Mouse (Mus musculus) intestine, embryonic 14.5 days (tissue): Measurements from ENCODE around the gene Tcf15. TPM values are rescaled to one million over a fixed set of nuclear protein-coding genes. Genes with fewer than 3 reads are reported as not detected.

Experiments used
- ATAC-seq: fragments of 200-750 bp; cut with Nextera tagmentation; replicated peaks from 2 replicates; pipeline ENCODE4 v1.8.0; 2017; ENCODE audit warnings: low read depth, moderate number of reproducible peaks, moderate TSS enrichment, moderate library complexity; ENCODE audit not compliant: low FRiP score, low TSS enrichment
- DNase-seq: peaks from one replicate; pipeline ENCODE4 v3.0.0-alpha.2; 2018; ENCODE audit warnings: low spot score
- H3K27ac ChIP-seq: fragments of 300-500 bp; sonication (generic); 2 replicates; pipeline ENCODE4 v1.5.1; 2014; ENCODE audit warnings: low read depth, mild to moderate bottlenecking, control low read depth
- H3K27me3 ChIP-seq: fragments of 300-500 bp; sonication (generic); replicated peaks from 2 replicates; pipeline ENCODE4 v1.6.1; 2014; ENCODE audit warnings: low read length, control low read depth; ENCODE audit not compliant: control insufficient read depth, insufficient read depth
- H3K36me3 ChIP-seq: fragments of 300-500 bp; sonication (generic); 2 replicates; pipeline ENCODE4 v1.6.1; 2014; ENCODE audit warnings: low read length, control low read depth; ENCODE audit not compliant: control insufficient read depth, insufficient read depth
- H3K4me1 ChIP-seq: fragments of 300-500 bp; sonication (generic); replicated peaks from 2 replicates; pipeline ENCODE4 v1.6.1; 2014; ENCODE audit warnings: low read length, control low read depth, mixed read lengths; ENCODE audit not compliant: control insufficient read depth, insufficient read depth
- H3K4me2 ChIP-seq: fragments of 300-500 bp; sonication (generic); 2 replicates; pipeline ENCODE4 v1.6.1; 2014; ENCODE audit warnings: low read length
- H3K4me3 ChIP-seq: fragments of 300-500 bp; sonication (generic); 2 replicates; pipeline ENCODE4 v1.5.1; 2014; ENCODE audit warnings: low read depth, low read length, control low read depth, mixed read lengths
- H3K9ac ChIP-seq: fragments of 300-500 bp; sonication (generic); 2 replicates; pipeline ENCODE4 v1.6.1; 2014; ENCODE audit warnings: mild to moderate bottlenecking, low read length
- H3K9me3 ChIP-seq: fragments of 300-500 bp; sonication (generic); 2 replicates; pipeline ENCODE4 v1.6.1; 2016; ENCODE audit warnings: low read length, control low read depth; ENCODE audit not compliant: control insufficient read depth
- WGBS: fragments of 180-500 bp; shearing (Covaris S2); extraction: QIAGEN DNeasy Blood & Tissue Kit; methylation state at CpG from one replicate; pipeline ENCODE4 v1.1.7; 2014; 5-methylcytosine and 5-hydroxymethylcytosine counted together
- polyA plus RNA-seq: library from polyadenylated mRNA; unstranded; fragments of >200 nt; fragmentation: Nextera tagmentation; extraction: Ambion mirVana; gene quantifications from 2 replicates; pipeline ENCODE4 v1.2.1, GENCODE M21; 2014

The Tcf15 gene
- polyA plus RNA-seq, 1 experiment from 2014 or later = 15.9 TPM

DNA sequence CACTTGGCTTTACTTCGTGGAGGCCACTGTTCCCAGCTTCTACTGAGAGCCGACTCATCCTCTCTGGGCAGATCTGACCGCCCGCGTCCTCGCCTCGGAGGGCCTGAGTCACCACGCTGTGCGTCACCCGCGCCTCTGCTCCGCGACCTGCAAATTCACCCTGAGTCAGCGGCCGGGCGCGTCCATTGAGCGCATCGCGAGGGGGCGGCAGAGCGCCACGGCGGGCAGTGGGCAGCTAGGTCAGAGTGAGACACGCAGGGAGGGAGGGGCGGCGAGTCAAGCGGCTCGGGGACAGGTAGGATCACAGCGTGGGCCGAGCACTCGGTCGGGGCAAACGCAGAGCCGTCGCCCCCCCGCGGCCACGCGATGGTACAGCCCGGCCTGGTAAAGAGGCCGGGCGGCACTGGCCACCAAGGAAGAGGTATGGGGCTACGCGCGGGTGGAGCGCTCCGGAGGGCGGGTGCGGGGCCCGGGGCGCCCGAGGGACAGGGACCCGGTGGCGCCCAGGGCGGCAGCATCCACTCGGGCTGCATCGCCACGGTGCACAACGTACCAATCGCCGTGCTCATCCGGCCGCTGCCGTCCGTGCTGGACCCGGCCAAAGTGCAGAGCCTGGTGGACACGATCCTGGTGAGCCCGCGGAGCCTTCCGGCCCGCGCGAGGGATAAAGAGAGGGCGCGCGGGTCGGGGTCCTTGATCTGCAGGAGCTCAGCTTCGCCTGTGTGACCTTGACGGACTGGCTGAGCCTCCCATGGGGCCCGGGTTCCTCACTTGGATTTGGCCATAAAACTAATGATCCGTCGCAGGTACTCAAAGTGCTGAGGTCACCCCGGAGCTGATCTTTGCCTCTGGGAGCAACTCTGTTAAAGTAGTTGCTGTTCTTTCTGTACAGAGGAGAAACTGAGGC, 37.8 kb upstream of the Tcf15 start, which contains the start of gene Srxn1:
Gene Srxn1, plus strand, starts transcription at position 199 of the 907 bp plus-strand sequence.
- under 1% methylated on average over 81 of the region's 84 CpGs for WGBS
- no peaks in the 10 kb centered on the region for H3K9me3 ChIP-seq
- H3K4me3 ChIP-seq = peak within 1 kb of the TSS; percentile 60
- DNase-seq (peak; percentile 91), ATAC-seq (peak; percentile 92)
- H3K4me2 ChIP-seq = peak within 1 kb of the TSS; percentile 82
- no peaks in the 10 kb centered on the region for H3K27me3 ChIP-seq
- H3K4me1 ChIP-seq = 0 out of 2 replicates have a peak, but pooled peaks cover 2% of the 10 kb centered on the region
- peak within 1 kb of the TSS; percentile 47; the same call in 1 of the 2 replicates for H3K27ac ChIP-seq
- H3K9ac ChIP-seq = peak within 1 kb of the TSS; percentile 71
- H3K36me3 ChIP-seq = no peaks in the 10 kb centered on the region

DNA sequence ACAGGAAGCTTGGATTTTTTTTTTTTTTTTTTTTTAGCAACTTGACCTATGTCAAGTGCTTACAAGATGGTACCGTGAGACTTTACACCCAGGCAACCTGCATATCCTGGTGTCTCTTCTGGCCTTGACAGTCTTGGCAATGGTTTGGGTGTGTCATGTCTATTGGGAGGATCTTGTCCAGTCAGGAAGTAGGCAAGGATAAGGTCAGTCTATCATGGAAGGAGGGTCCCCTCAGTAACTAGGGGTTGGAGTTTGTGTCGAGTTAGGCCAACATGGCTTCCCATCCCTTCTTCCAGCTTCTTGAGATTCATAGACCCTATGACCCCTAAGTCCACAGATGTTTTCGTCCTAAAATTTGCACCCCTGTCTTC, 37.2 kb upstream of the Tcf15 start:
- Histone ChIP-seq H3K4me2 (peak overlapping the region; percentile 82), H3K4me3 (peak overlapping the region; percentile 60), H3K4me1 (0 out of 2 replicates have a peak, but pooled peaks cover 2% of the 10 kb centered on the region), H3K9ac (no peak overlapping the region), H3K9me3 (no peaks in the 10 kb centered on the region), H3K27me3 (no peaks in the 10 kb centered on the region), H3K27ac (no peak overlapping the region), H3K36me3 (no peaks in the 10 kb centered on the region)
- no peak for ATAC-seq
- 72% methylated on average over 3 of the region's 3 CpGs for WGBS
- no peak for DNase-seq

DNA sequence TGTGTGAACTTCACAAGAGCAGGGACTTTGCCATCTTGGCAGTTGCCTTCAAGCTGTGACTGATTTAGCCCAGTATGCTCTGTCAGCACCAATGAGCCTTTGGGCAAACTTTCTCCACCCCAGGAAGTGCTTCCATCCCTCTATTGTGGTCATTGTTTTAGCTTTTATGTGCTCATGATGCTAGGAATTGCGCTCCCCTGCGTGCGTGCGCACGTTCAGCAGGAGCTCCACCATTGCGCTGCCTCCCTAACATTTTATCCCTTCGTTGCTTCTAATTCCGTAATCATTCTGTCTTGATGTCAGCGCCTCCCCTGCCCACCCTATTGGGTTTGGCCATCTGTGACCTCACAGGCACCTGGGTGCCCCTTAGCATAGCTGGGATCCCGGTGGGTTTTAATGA, 36.8 kb upstream of the Tcf15 start:
- WGBS = 93% methylated on average over 10 of the region's 10 CpGs
- Histone ChIP-seq H3K4me3 (no peak overlapping the region), H3K9ac (no peak overlapping the region), H3K36me3 (no peaks in the 10 kb centered on the region), H3K27me3 (no peaks in the 10 kb centered on the region), H3K27ac (no peak overlapping the region), H3K9me3 (no peaks in the 10 kb centered on the region), H3K4me2 (no peak overlapping the region), H3K4me1 (0 out of 2 replicates have a peak, but pooled peaks cover 2% of the 10 kb centered on the region)
- no peak for DNase-seq
- ATAC-seq = no peak

DNA sequence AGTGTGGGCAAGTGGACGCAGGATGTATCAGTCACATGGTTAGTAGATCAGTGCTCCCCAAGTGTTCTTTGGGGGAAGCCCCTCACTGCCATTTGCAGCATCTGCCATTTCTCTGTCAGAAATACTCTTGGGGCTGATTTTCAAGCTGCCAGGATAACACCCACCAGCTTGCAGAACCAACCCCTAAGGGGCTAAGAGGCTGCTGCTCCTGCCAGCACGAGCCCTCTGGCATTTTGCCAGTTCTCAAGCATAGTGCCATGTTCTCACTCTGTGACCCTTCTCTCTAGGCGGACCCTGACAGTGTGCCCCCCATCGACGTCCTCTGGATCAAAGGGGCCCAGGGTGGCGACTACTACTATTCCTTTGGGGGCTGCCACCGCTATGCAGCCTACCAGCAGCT, 34.7 kb upstream of the Tcf15 start:
- H3K27ac ChIP-seq = no peak overlapping the region
- DNase-seq (no peak), ATAC-seq (no peak)
- no peaks in the 10 kb centered on the region for H3K36me3 ChIP-seq
- H3K9ac ChIP-seq = no peak overlapping the region
- H3K4me3 ChIP-seq = no peak overlapping the region
- no peaks in the 10 kb centered on the region for H3K9me3 ChIP-seq
- no peaks in the 10 kb centered on the region for H3K27me3 ChIP-seq
- H3K4me2 ChIP-seq = no peak overlapping the region
- 71% methylated on average over 7 of the region's 7 CpGs for WGBS
- H3K4me1 ChIP-seq = 0 out of 2 replicates have a peak, but pooled peaks cover 2% of the 10 kb centered on the region

DNA sequence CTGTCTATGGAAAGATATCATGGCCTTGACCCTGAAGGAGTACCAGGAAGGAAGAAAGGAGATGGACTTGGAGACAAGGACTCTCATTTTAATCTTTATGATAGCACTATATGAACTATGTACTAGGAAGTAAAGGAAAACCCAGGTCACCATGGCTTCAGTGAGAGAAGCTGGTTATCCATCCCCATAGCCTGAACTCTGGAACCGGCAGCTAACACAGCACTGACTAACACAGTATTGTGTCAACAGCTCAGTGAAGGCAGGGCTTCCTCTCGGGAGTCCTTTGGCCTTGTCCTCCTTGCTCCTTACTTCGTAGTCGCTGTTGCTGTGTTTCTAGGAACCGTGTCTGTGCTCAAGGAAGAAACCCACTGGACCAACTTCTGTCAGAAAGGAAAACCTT, 34.0 kb upstream of the Tcf15 start:
- Histone ChIP-seq H3K9ac (no peak overlapping the region), H3K4me2 (no peak overlapping the region), H3K27me3 (0 out of 2 replicates have a peak, but pooled peaks cover 3% of the 10 kb centered on the region), H3K4me1 (0 out of 2 replicates have a peak, but pooled peaks cover 3% of the 10 kb centered on the region), H3K27ac (no peak overlapping the region), H3K36me3 (no peaks in the 10 kb centered on the region), H3K4me3 (no peak overlapping the region), H3K9me3 (no peaks in the 10 kb centered on the region)
- no peak for ATAC-seq
- WGBS = 81% methylated on average over 5 of the region's 5 CpGs
- no peak for DNase-seq

DNA sequence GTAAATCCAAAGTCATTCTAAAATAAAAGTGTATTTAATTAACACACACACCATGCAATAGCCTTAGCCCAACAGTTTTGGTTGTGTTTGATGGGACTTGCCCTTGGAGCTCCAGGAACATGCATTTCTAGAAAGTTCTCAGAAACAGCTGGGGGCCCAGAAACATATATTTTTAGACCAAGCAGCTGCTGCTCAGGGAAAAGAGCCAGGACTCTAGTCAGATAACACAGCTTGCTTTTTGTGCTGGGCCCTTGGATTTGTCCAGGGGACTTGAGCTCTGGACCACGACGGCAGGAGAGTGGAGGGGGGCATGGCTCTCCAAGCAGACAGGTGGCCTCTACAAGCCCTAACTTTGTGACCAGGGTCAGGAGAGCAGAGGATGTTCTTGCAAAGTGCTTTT, 32.0 kb upstream of the Tcf15 start:
- WGBS = 65% methylated on average over 2 of the region's 2 CpGs
- H3K4me2 ChIP-seq = no peak overlapping the region
- ATAC-seq (no peak), DNase-seq (no peak)
- H3K4me1 ChIP-seq = peaks cover 7% of the 10 kb centered on the region; the same call in 1 of the 2 replicates
- H3K36me3 ChIP-seq = no peaks in the 10 kb centered on the region
- peaks cover 4% of the 10 kb centered on the region; the same call in 1 of the 2 replicates for H3K27me3 ChIP-seq
- no peak overlapping the region for H3K9ac ChIP-seq
- H3K27ac ChIP-seq = no peak overlapping the region
- H3K9me3 ChIP-seq = no peaks in the 10 kb centered on the region
- no peak overlapping the region for H3K4me3 ChIP-seq

DNA sequence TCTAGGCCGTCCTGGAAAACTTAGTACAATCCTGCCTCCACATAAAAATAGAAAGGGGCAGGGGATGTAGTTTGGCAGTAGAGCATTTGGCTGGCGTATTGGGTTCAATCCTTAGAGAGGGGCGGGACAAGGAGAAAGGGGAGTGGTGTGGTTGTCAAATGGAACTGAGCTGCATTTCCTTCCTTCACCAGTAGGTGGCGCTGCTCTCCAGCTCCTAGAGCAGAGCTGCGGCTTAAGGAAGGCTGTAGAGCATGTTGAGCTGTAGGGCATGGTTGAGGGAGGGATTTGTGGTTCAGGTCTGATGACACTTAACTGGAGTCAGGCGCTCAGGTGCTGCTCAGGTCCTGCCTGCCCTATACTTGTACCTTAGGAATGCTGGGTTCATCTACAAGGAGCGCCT, 31.4 kb upstream of the Tcf15 start:
- Histone ChIP-seq H3K9me3 (no peaks in the 10 kb centered on the region), H3K4me1 (peaks cover 7% of the 10 kb centered on the region; the same call in 1 of the 2 replicates), H3K36me3 (no peaks in the 10 kb centered on the region), H3K27ac (no peak overlapping the region), H3K27me3 (peaks cover 4% of the 10 kb centered on the region; the same call in 1 of the 2 replicates), H3K4me3 (no peak overlapping the region), H3K4me2 (no peak overlapping the region), H3K9ac (no peak overlapping the region)
- 8% methylated on average over 7 of the region's 7 CpGs for WGBS
- ATAC-seq (peak; percentile 73), DNase-seq (peak; percentile 97)

DNA sequence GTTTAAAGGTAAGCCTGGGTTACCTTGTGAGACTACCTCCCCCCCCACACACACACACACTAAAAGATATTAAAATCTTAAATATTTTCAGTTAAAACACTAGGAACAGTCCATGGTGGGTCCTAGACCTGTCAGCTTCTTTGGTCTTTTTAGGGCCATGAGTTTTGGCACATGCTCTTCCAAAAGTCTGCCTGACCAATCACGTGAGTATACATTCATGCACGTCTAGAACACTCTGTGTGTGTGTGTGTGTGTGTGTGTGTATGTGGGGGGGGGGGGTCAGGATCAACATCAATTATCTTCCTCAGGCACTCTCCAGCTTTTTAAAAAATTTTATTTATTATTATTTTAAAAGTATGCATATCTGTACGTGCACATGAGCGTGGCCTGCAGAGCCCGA, 30.9 kb upstream of the Tcf15 start:
- ATAC-seq (no peak), DNase-seq (no peak)
- Histone ChIP-seq H3K27me3 (peaks cover 4% of the 10 kb centered on the region; the same call in 1 of the 2 replicates), H3K4me2 (no peak overlapping the region), H3K4me1 (peaks cover 7% of the 10 kb centered on the region; the same call in 1 of the 2 replicates), H3K27ac (no peak overlapping the region), H3K36me3 (no peaks in the 10 kb centered on the region), H3K9me3 (no peaks in the 10 kb centered on the region), H3K4me3 (no peak overlapping the region), H3K9ac (no peak overlapping the region)
- WGBS = 85% methylated on average over 5 of the region's 5 CpGs
